Mouse (Mus musculus) CH12.LX (cell line): ENCODE measurements around the gene Cpne8. TPM values are rescaled to one million over a fixed set of nuclear protein-coding genes. Genes with fewer than 3 reads are reported as not detected.

Experiments used
- DNase-seq: peaks from one replicate; pipeline ENCODE4 v3.0.0-alpha.2; 2013; ENCODE audit errors: extremely low read depth
- H3K27ac ChIP-seq: 2 replicates; pipeline ENCODE4 v1.5.1; 2012; ENCODE audit warnings: low read depth, mild to moderate bottlenecking, control low read depth, moderate library complexity; ENCODE audit not compliant: insufficient read depth
- H3K27me3 ChIP-seq: replicated peaks from 2 replicates; pipeline ENCODE3; 2012; ENCODE audit warnings: inconsistent platforms
- H3K36me3 ChIP-seq, 2 experiments: replicated peaks in 1 of 2; 2 replicates each; pipeline versions ENCODE3 to v1.6.1; 2012; ENCODE audit warnings: inconsistent platforms in 1 of 2, low read length in 1 of 2, mild to moderate bottlenecking in 1 of 2, mixed read lengths in 1 of 2, moderate library complexity in 1 of 2; ENCODE audit not compliant: control insufficient read depth in 1 of 2, insufficient read depth in 1 of 2
- H3K4me1 ChIP-seq, 2 experiments: 2 replicates each; pipeline ENCODE4 v1.6.1; 2012; ENCODE audit warnings: inconsistent platforms in 1 of 2, moderate library complexity in 1 of 2; ENCODE audit not compliant: insufficient read depth in 2 of 2, control insufficient read depth in 1 of 2
- H3K4me2 ChIP-seq: 2 replicates; pipeline ENCODE4 v1.6.1; 2012; ENCODE audit warnings: low read depth, mild to moderate bottlenecking, control low read depth; ENCODE audit not compliant: poor library complexity, insufficient read depth, severe bottlenecking
- H3K4me3 ChIP-seq, 3 experiments: fragments of 150-350 bp in 1 of 3; sonication (generic) in 1 of 3; replicated peaks in 1 of 3; 2 replicates each; pipeline versions ENCODE3 to v1.5.1; 2011 to 2012; ENCODE audit warnings: low read depth in 2 of 3, low read length in 2 of 3, mild to moderate bottlenecking in 2 of 3, moderate library complexity in 2 of 3, control low read depth in 1 of 3, improper control_type of control experiment in 1 of 3, inconsistent platforms in 1 of 3, mixed read lengths in 1 of 3; ENCODE audit not compliant: poor library complexity in 1 of 3
- H3K79me2 ChIP-seq: replicated peaks from 2 replicates; pipeline ENCODE4 v1.6.1; 2012; ENCODE audit warnings: mild to moderate bottlenecking, moderate library complexity; ENCODE audit not compliant: control insufficient read depth, poor library complexity, insufficient read depth, severe bottlenecking; ENCODE audit errors: extremely low read depth
- H3K9ac ChIP-seq: 2 replicates; pipeline ENCODE4 v1.6.1; 2012; ENCODE audit warnings: low read depth, mild to moderate bottlenecking, control low read depth, moderate library complexity; ENCODE audit not compliant: insufficient read depth
- H3K9me3 ChIP-seq: replicated peaks from 2 replicates; pipeline ENCODE3; 2012; ENCODE audit warnings: low read length, inconsistent platforms, mixed read lengths
- BHLHE40 ChIP-seq: IDR thresholded peaks from 2 replicates; pipeline ENCODE4 v1.6.1; 2011; ENCODE audit warnings: mild to moderate bottlenecking, low read depth, low read length, improper control_type of control experiment
- CHD1 ChIP-seq: IDR thresholded peaks from 2 replicates; pipeline ENCODE4 v1.6.1; 2012; ENCODE audit warnings: low read depth, low read length, improper control_type of control experiment, inconsistent platforms
- E2F4 ChIP-seq: IDR thresholded peaks from 2 replicates; pipeline ENCODE4 v1.6.1; 2011; ENCODE audit warnings: low read depth, low read length, improper control_type of control experiment; ENCODE audit not compliant: insufficient replicate concordance
- ELF1 ChIP-seq: IDR thresholded peaks from 2 replicates; pipeline ENCODE4 v1.6.1; 2014; ENCODE audit warnings: low read depth, mild to moderate bottlenecking, inconsistent platforms, low read length, improper control_type of control experiment
- EP300 ChIP-seq: IDR thresholded peaks from 2 replicates; pipeline ENCODE4 v1.6.1; 2011; ENCODE audit warnings: low read length, improper control_type of control experiment
- IRF4 ChIP-seq: IDR thresholded peaks from 2 replicates; pipeline ENCODE4 v1.6.1; 2014; ENCODE audit warnings: low read depth, mild to moderate bottlenecking, inconsistent platforms, low read length, improper control_type of control experiment
- KAT2A ChIP-seq: IDR thresholded peaks from 2 replicates; pipeline ENCODE4 v1.6.1; 2012; ENCODE audit warnings: low read length, improper control_type of control experiment, inconsistent platforms; ENCODE audit not compliant: insufficient replicate concordance
- MAFK ChIP-seq: IDR thresholded peaks from 2 replicates; pipeline ENCODE4 v1.6.1; 2011; ENCODE audit warnings: low read length, improper control_type of control experiment; ENCODE audit not compliant: insufficient replicate concordance
- MAZ ChIP-seq: IDR thresholded peaks from 2 replicates; pipeline ENCODE4 v1.6.1; 2012; ENCODE audit warnings: low read depth, mild to moderate bottlenecking, inconsistent platforms, low read length, improper control_type of control experiment, moderate library complexity
- MXI1 ChIP-seq: IDR thresholded peaks from 2 replicates; pipeline ENCODE4 v1.6.1; 2011; ENCODE audit warnings: mild to moderate bottlenecking, low read depth, low read length, improper control_type of control experiment
- MYC ChIP-seq: IDR thresholded peaks from 2 replicates; pipeline ENCODE4 v1.6.1; 2011; ENCODE audit warnings: low read depth, mild to moderate bottlenecking, improper control_type of control experiment, low read length
- NRF1 ChIP-seq: IDR thresholded peaks from 2 replicates; pipeline ENCODE4 v1.6.1; 2014; ENCODE audit warnings: low read depth, mild to moderate bottlenecking, inconsistent platforms, low read length, improper control_type of control experiment, moderate library complexity
- POLR2A ChIP-seq: IDR thresholded peaks from 2 replicates; pipeline ENCODE4 v1.6.1; 2011; ENCODE audit warnings: low read depth, mild to moderate bottlenecking, improper control_type of control experiment, low read length
- SIN3A ChIP-seq: IDR thresholded peaks from 2 replicates; pipeline ENCODE4 v1.6.1; 2012; ENCODE audit warnings: low read length, improper control_type of control experiment, inconsistent platforms
- TBP ChIP-seq: conservative IDR thresholded peaks from 2 replicates; pipeline ENCODE4 v1.6.1; 2011; ENCODE audit warnings: low read depth, low read length, improper control_type of control experiment
- TCF12 ChIP-seq: IDR thresholded peaks from 2 replicates; pipeline ENCODE4 v1.6.1; 2014; ENCODE audit warnings: low read depth, mild to moderate bottlenecking, inconsistent platforms, low read length, improper control_type of control experiment
- UBTF ChIP-seq: IDR thresholded peaks from 2 replicates; pipeline ENCODE4 v1.6.1; 2012; ENCODE audit warnings: low read depth, mild to moderate bottlenecking, inconsistent platforms, low read length, improper control_type of control experiment, moderate library complexity
- ZC3H11A ChIP-seq: IDR thresholded peaks from 2 replicates; pipeline ENCODE4 v1.6.1; 2012; ENCODE audit warnings: low read depth, mild to moderate bottlenecking, inconsistent platforms, low read length, improper control_type of control experiment
- ZKSCAN1 ChIP-seq: IDR thresholded peaks from 2 replicates; pipeline ENCODE4 v1.6.1; 2012; ENCODE audit warnings: low read depth, inconsistent platforms, low read length, improper control_type of control experiment, borderline replicate concordance
- dilution Hi-C: fragments of 300-500 bp; cut with MboI; formaldehyde crosslinking; loops from 2 replicates; pipeline ENCODE4 v1.14.3; 2020; ENCODE audit warnings: low sequenced_read_pairs; ENCODE audit not compliant: extremely low pct_unique_long_range_greater_than_20kb, extremely low pct_ligation_motif_present
- in situ Hi-C: fragments of 300-500 bp; cut with MboI; formaldehyde crosslinking; loops from 3 replicates; pipeline ENCODE4 v1.14.3; 2019; ENCODE audit warnings: low sequenced_read_pairs, low pct_ligation_motif_present, low pct_unique_long_range_greater_than_20kb, mixed read lengths
- polyA plus RNA-seq: library from polyadenylated mRNA; unstranded; fragments of >175 nt; gene quantifications from 2 replicates; pipeline ENCODE4 v1.2.1, GENCODE M21; 2012; ENCODE audit warnings: low read depth; ENCODE audit not compliant: insufficient read length
- total RNA-seq, 2 experiments: library from RNA; depleted of rRNA; stranded (reverse); fragments of 300-350 nt in 1 of 2; fragments of >200 nt in 1 of 2; gene quantifications; 2 replicates each; pipeline ENCODE4 v1.2.3; 2012 to 2014

Gene Cpne8
- total and polyA plus RNA-seq, 3 experiments: 0.66 to 7.1 (median 1.2) TPM

- H3K27me3 ChIP-seq: no peaks in the 10 kb centered on the region
- H3K4me3 ChIP-seq: no peak overlapping the region
- H3K9me3 ChIP-seq: peaks cover 40% of the 10 kb centered on the region
- no peak overlapping the region for H3K27ac ChIP-seq
- dilution Hi-C loops (no loop called here), in situ Hi-C loops (no loop called here)
- H3K9ac ChIP-seq: no peak overlapping the region
- no peak overlapping the region for H3K4me2 ChIP-seq
- TF ChIP-seq KAT2A: no peak
- no peak for TF ChIP-seq TBP
- no peak for TF ChIP-seq MAFK
- no peak for TF ChIP-seq MXI1
- no peak for TF ChIP-seq CHD1
- TF ChIP-seq ZKSCAN1: no peak
- no peak for TF ChIP-seq ELF1
- no peak for TF ChIP-seq MYC
- DNase-seq: no peak
- H3K4me1 ChIP-seq: no peaks in the 10 kb centered on the region
- no peaks in the 10 kb centered on the region for H3K79me2 ChIP-seq
- no peaks in the 10 kb centered on the region for H3K36me3 ChIP-seq
Measured at GRCm38 (mm10) chr15:90709296-90709695, 30.1 kb upstream of the Cpne8 start.

- H3K4me3 ChIP-seq: no peak overlapping the region
- dilution Hi-C loops: no loop called here
- H3K4me1 ChIP-seq: no peaks in the 10 kb centered on the region
- no peak overlapping the region for H3K27ac ChIP-seq
- TF ChIP-seq KAT2A: no peak
- no peak for TF ChIP-seq TCF12
- no peak for TF ChIP-seq UBTF
- TF ChIP-seq ZKSCAN1: no peak
- H3K9me3 ChIP-seq: peaks cover 61% of the 10 kb centered on the region
- no peak for DNase-seq
- no peaks in the 10 kb centered on the region for H3K36me3 ChIP-seq
- no peak overlapping the region for H3K4me2 ChIP-seq
- in situ Hi-C loops: no loop called here
- H3K79me2 ChIP-seq: no peaks in the 10 kb centered on the region
- H3K27me3 ChIP-seq: no peaks in the 10 kb centered on the region
- H3K9ac ChIP-seq: no peak overlapping the region
Measured at GRCm38 (mm10) chr15:90704314-90704713, 25.1 kb upstream of the Cpne8 start.

GRCm38 (mm10) chr15:90703502-90704232, 24.4 kb upstream of the Cpne8 start:
- Histone ChIP-seq H3K9me3 (peaks cover 59% of the 10 kb centered on the region), H3K4me1 (no peaks in the 10 kb centered on the region), H3K9ac (no peak overlapping the region), H3K27me3 (no peaks in the 10 kb centered on the region), H3K27ac (no peak overlapping the region), H3K36me3 (no peaks in the 10 kb centered on the region), H3K4me2 (no peak overlapping the region), H3K79me2 (no peaks in the 10 kb centered on the region), H3K4me3 (no peak overlapping the region)
- TF ChIP-seq ZC3H11A: no peak
- TF ChIP-seq KAT2A: no peak
- no peak for TF ChIP-seq IRF4
- TF ChIP-seq NRF1: no peak
- TF ChIP-seq CHD1: no peak
- no peak for TF ChIP-seq E2F4
- TF ChIP-seq MAZ: no peak
- TF ChIP-seq EP300: no peak
- no peak for TF ChIP-seq BHLHE40
- TF ChIP-seq TBP: no peak
- no peak for TF ChIP-seq POLR2A
- TF ChIP-seq SIN3A: no peak
- dilution Hi-C loops: no loop called here
- in situ Hi-C loops: no loop called here
- no peak for DNase-seq
